Mouse (Mus musculus): ENCODE measurements around the gene Sbpl. TPM values are rescaled to one million over a fixed set of nuclear protein-coding genes. Genes with fewer than 3 reads are reported as not detected.

Gene Sbpl
- polyA plus RNA-seq, 1 experiment = not detected

Other genes starting within 250 kb of the Sbpl start
- not detected in 2 replicates for gene 1520401A03Rik, start 232.5 kb downstream of the Sbpl start, polyA plus RNA-seq (2012; ENCODE audit: insufficient read depth, insufficient read length, missing spikeins)
- gene Pkmyt1, start 228.9 kb downstream of the Sbpl start, polyA plus RNA-seq (2012; ENCODE audit: insufficient read depth, insufficient read length, missing spikeins) = 17.3 and 20.1 TPM in 2 replicates
- 13.9 TPM in 2 replicates for gene Paqr4, start 214.4 kb downstream of the Sbpl start, polyA plus RNA-seq (2012; ENCODE audit: insufficient read depth, insufficient read length, missing spikeins)
- not detected in 2 replicates for gene Kremen2, start 209.4 kb downstream of the Sbpl start, polyA plus RNA-seq (2012; ENCODE audit: insufficient read depth, insufficient read length, missing spikeins)
- 20.4 and 21.3 TPM in 2 replicates for gene Flywch1, start 183.7 kb downstream of the Sbpl start, polyA plus RNA-seq (2012; ENCODE audit: insufficient read depth, insufficient read length, missing spikeins)
- gene Flywch2, start 169.2 kb downstream of the Sbpl start, polyA plus RNA-seq (2012; ENCODE audit: insufficient read depth, insufficient read length, missing spikeins) = 1.6 and 1.8 TPM in 2 replicates
- gene Srrm2, start 164.7 kb downstream of the Sbpl start, polyA plus RNA-seq (2012; ENCODE audit: insufficient read depth, insufficient read length, missing spikeins) = 502 and 543 TPM in 2 replicates
- 240 and 243 TPM in 2 replicates for gene Elob, start 126.1 kb downstream of the Sbpl start, polyA plus RNA-seq (2012; ENCODE audit: insufficient read depth, insufficient read length, missing spikeins)
- not detected in 2 replicates for gene Prss33, start 119.2 kb downstream of the Sbpl start, polyA plus RNA-seq (2012; ENCODE audit: insufficient read depth, insufficient read length, missing spikeins)
- gene Prss32, start 111.4 kb downstream of the Sbpl start, polyA plus RNA-seq (2012; ENCODE audit: insufficient read depth, insufficient read length, missing spikeins) = not detected in 2 replicates
- not detected in 2 replicates for gene Prss41, start 111.1 kb downstream of the Sbpl start, polyA plus RNA-seq (2012; ENCODE audit: insufficient read depth, insufficient read length, missing spikeins)
- gene Prss21, start 87.2 kb downstream of the Sbpl start, polyA plus RNA-seq (2012; ENCODE audit: insufficient read depth, insufficient read length, missing spikeins) = not detected in 2 replicates
- gene Dcpp1, start 74.4 kb downstream of the Sbpl start, polyA plus RNA-seq (2012; ENCODE audit: insufficient read depth, insufficient read length, missing spikeins) = not detected in 2 replicates
- gene Dcpp2, start 74.4 kb downstream of the Sbpl start, polyA plus RNA-seq (2012; ENCODE audit: insufficient read depth, insufficient read length, missing spikeins) = not detected in 2 replicates
- not detected in 2 replicates for gene Dcpp3, start 37.8 kb downstream of the Sbpl start, polyA plus RNA-seq (2012; ENCODE audit: insufficient read depth, insufficient read length, missing spikeins)
- not detected in 2 replicates for gene Sbp, start 13.6 kb downstream of the Sbpl start, polyA plus RNA-seq (2012; ENCODE audit: insufficient read depth, insufficient read length, missing spikeins)
- gene Prss30, start 25.3 kb upstream of the Sbpl start, polyA plus RNA-seq (2012; ENCODE audit: insufficient read depth, insufficient read length, missing spikeins) = 0.44 and 1.7 TPM in 2 replicates
- gene Prss22, start 42.8 kb upstream of the Sbpl start, polyA plus RNA-seq (2012; ENCODE audit: insufficient read depth, insufficient read length, missing spikeins) = not detected in 2 replicates
- not detected in 2 replicates for gene Prss27, start 82.9 kb upstream of the Sbpl start, polyA plus RNA-seq (2012; ENCODE audit: insufficient read depth, insufficient read length, missing spikeins)
- gene Kctd5, start 118.2 kb upstream of the Sbpl start, polyA plus RNA-seq (2012; ENCODE audit: insufficient read depth, insufficient read length, missing spikeins) = 13.1 and 15.9 TPM in 2 replicates
- 32.9 and 39.6 TPM in 2 replicates for gene Pdpk1, start 195.7 kb upstream of the Sbpl start, polyA plus RNA-seq (2012; ENCODE audit: insufficient read depth, insufficient read length, missing spikeins)
- 89.6 and 118 TPM in 2 replicates for gene Amdhd2, start 208.5 kb upstream of the Sbpl start, polyA plus RNA-seq (2012; ENCODE audit: insufficient read depth, insufficient read length, missing spikeins)
- gene Atp6v0c, start 214.4 kb upstream of the Sbpl start, polyA plus RNA-seq (2012; ENCODE audit: insufficient read depth, insufficient read length, missing spikeins) = 1,159 and 1,346 TPM in 2 replicates

Data from bone marrow macrophage, adult 2 months (primary cell).